Mouse (Mus musculus) hindbrain, embryonic 15.5 days (tissue): Measurements from ENCODE around the gene Chd2. TPM values are rescaled to one million over a fixed set of nuclear protein-coding genes. Genes with fewer than 3 reads are reported as not detected.

Experiments
- ATAC-seq: fragments of 200-750 bp; cut with Nextera tagmentation; 2 replicates; pipeline ENCODE4 v1.8.0; 2017; ENCODE audit warnings: low read depth, moderate number of reproducible peaks, moderate TSS enrichment; ENCODE audit not compliant: low FRiP score
- H3K27ac ChIP-seq: fragments of 300-500 bp; sonication (generic); replicated peaks from 2 replicates; pipeline ENCODE4 v1.5.1; 2015; ENCODE audit warnings: mild to moderate bottlenecking, inconsistent platforms
- H3K27me3 ChIP-seq: fragments of 300-500 bp; sonication (generic); 2 replicates; pipeline ENCODE4 v1.6.1; 2015; ENCODE audit warnings: control low read depth, inconsistent platforms
- H3K36me3 ChIP-seq: fragments of 300-500 bp; sonication (generic); 2 replicates; pipeline ENCODE4 v1.6.1; 2015; ENCODE audit warnings: control low read depth, inconsistent platforms
- H3K4me1 ChIP-seq: fragments of 300-500 bp; sonication (generic); replicated peaks from 2 replicates; pipeline ENCODE4 v1.6.1; 2015; ENCODE audit warnings: control low read depth, inconsistent platforms
- H3K4me2 ChIP-seq: fragments of 300-500 bp; sonication (generic); 2 replicates; pipeline ENCODE4 v1.6.1; 2015; ENCODE audit warnings: moderate library complexity, mild to moderate bottlenecking, inconsistent platforms
- H3K4me3 ChIP-seq: fragments of 300-500 bp; sonication (generic); 2 replicates; pipeline ENCODE4 v1.5.1; 2015; ENCODE audit warnings: mild to moderate bottlenecking, inconsistent platforms
- H3K9ac ChIP-seq: fragments of 300-500 bp; sonication (generic); 2 replicates; pipeline ENCODE4 v1.6.1; 2015; ENCODE audit warnings: inconsistent platforms
- H3K9me3 ChIP-seq: fragments of 300-500 bp; sonication (generic); 2 replicates; pipeline ENCODE4 v1.6.1; 2016; ENCODE audit warnings: control low read depth, inconsistent platforms
- WGBS: fragments of 180-500 bp; shearing (Covaris S2); methylation state at CpG from one replicate; pipeline ENCODE4 v1.1.7; 2015; 5-methylcytosine and 5-hydroxymethylcytosine counted together
- polyA plus RNA-seq: library from polyadenylated mRNA; unstranded; fragments of >200 nt; fragmentation: Nextera tagmentation; extraction: Ambion mirVana; gene quantifications from 2 replicates; pipeline ENCODE4 v1.2.1, GENCODE M21; 2015

Gene Chd2
- polyA plus RNA-seq, 1 experiment from 2014 or later: 34.9 TPM

- 0 out of 2 replicates have a peak overlapping the region, but pooled peaks have one; percentile 19 for H3K27ac ChIP-seq
- ATAC-seq: no peak
- H3K4me1 ChIP-seq: peaks cover 50% of the 10 kb centered on the region
These were observed 139.0 kb downstream of the Chd2 start for GRCm38 (mm10) chr7:73402671-73403070.

GRCm38 (mm10) chr7:73402106-73402505 is 139.5 kb downstream of the Chd2 start:
- 26% methylated on average over 2 of the region's 2 CpGs for WGBS
- Histone ChIP-seq H3K4me3 (no peak overlapping the region), H3K9me3 (no peaks in the 10 kb centered on the region), H3K4me1 (peaks cover 55% of the 10 kb centered on the region), H3K27me3 (no peaks in the 10 kb centered on the region), H3K9ac (no peak overlapping the region), H3K36me3 (no peaks in the 10 kb centered on the region; the same call in 1 of the 2 replicates), H3K27ac (no peak overlapping the region), H3K4me2 (no peak overlapping the region)
- no peak for ATAC-seq

More at GRCm38 (mm10) chr7:73402671-73403070, 139.0 kb downstream of the Chd2 start:
- Histone ChIP-seq H3K9ac (no peak overlapping the region), H3K4me3 (no peak overlapping the region), H3K4me2 (no peak overlapping the region), H3K9me3 (no peaks in the 10 kb centered on the region), H3K36me3 (no peaks in the 10 kb centered on the region; the same call in 1 of the 2 replicates), H3K27me3 (no peaks in the 10 kb centered on the region)
- 77% methylated on average over 1 of the region's 1 CpGs for WGBS

GRCm38 (mm10) chr7:73400051-73400916 is 141.3 kb downstream of the Chd2 start:
- peak overlapping the region; percentile 72 for H3K27ac ChIP-seq
- H3K4me1 ChIP-seq: peaks cover 65% of the 10 kb centered on the region
- 14% methylated on average over 20 of the region's 20 CpGs for WGBS

DNA sequence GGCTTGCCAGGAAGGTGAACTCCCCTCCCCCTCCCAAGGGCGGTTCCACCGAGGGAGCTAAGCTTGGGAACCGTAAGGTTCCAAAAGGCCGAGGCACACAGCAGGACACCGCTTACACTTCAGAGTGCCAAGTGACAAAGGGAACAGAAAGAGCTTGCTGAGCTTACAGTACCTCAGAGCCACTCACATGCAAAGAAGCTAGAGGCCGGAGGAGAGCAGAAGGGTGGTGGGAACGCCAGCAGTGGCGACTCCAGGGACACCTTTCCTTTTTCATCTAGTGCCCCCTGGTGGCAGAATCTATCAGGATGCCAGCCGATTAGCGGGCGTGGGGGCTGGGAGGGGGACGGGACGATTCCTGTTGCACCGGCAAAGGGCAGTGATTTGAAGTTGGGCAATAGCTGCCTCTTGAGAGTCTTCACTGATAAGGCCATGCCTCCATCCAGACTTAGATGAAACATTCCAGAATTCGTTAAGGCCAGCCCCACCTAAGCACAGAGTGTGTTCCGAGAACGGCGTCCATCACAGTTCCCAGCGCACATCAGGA is 142.1 kb downstream of the Chd2 start:
- H3K9me3 ChIP-seq: no peaks in the 10 kb centered on the region
- H3K27ac ChIP-seq: peak overlapping the region; percentile 72
- no peaks in the 10 kb centered on the region for H3K27me3 ChIP-seq
- H3K36me3 ChIP-seq: no peaks in the 10 kb centered on the region
- peak overlapping the region; percentile 32 for H3K4me3 ChIP-seq
- H3K9ac ChIP-seq: peak overlapping the region; percentile 45
- H3K4me2 ChIP-seq: peak overlapping the region; percentile 66
- peak; percentile 50 for ATAC-seq
- peaks cover 60% of the 10 kb centered on the region for H3K4me1 ChIP-seq
- 2% methylated on average over 19 of the region's 19 CpGs for WGBS

More at GRCm38 (mm10) chr7:73400051-73400916, 141.3 kb downstream of the Chd2 start:
- H3K4me2 ChIP-seq: peak overlapping the region; percentile 66
- peak; percentile 64 for ATAC-seq
- peak overlapping the region; percentile 32 for H3K4me3 ChIP-seq
- H3K9me3 ChIP-seq: no peaks in the 10 kb centered on the region
- H3K9ac ChIP-seq: peak overlapping the region; percentile 45
- H3K27me3 ChIP-seq: no peaks in the 10 kb centered on the region
- no peaks in the 10 kb centered on the region for H3K36me3 ChIP-seq

DNA sequence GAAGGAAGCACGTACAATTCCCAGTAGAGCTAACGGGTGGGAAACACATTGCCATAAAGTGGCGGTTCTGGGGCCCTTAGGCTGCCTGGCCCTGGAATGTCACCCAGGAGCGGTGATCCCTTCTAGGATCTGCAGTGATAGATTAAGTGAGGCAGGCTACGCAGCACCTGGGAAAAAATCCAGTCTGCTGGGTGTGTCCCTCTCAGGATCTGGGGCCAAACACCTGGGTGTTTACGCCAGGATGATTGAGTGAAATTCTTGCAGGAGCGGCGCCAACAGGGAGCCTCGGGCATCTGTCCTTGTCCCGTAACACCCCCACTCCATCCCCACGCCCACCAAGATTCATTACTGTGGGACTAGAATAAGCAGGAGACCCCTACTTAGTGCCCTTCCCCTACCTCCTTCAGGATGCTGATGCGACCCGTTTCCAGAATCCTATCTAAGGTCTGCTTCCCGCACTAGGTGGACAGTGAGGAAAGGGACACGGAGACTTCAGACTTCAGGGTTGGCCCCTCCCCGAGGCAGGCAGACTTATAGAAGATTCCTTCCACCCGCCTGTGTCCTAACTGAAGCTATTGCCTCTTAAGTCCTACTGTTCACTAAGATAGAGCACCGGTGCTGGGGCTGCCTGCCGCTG is 142.7 kb downstream of the Chd2 start:
- WGBS: 8% methylated on average over 19 of the region's 19 CpGs

GRCm38 (mm10) chr7:73398319-73398718 is 143.3 kb downstream of the Chd2 start:
- 0 out of 2 replicates have a peak, but pooled peaks have one; percentile 27 for ATAC-seq
- 9% methylated on average over 11 of the region's 11 CpGs for WGBS
- Histone ChIP-seq H3K4me2 (peak overlapping the region; percentile 66), H3K9ac (no peak overlapping the region), H3K36me3 (no peaks in the 10 kb centered on the region), H3K27ac (peak overlapping the region; percentile 72), H3K9me3 (no peaks in the 10 kb centered on the region), H3K4me3 (peak overlapping the region; percentile 32; the same call in 1 of the 2 replicates), H3K27me3 (no peaks in the 10 kb centered on the region), H3K4me1 (peaks cover 70% of the 10 kb centered on the region)

More for the DNA sequence above, 142.7 kb downstream of the Chd2 start:
- Histone ChIP-seq H3K9me3 (no peaks in the 10 kb centered on the region), H3K27ac (peak overlapping the region; percentile 72), H3K4me2 (peak overlapping the region; percentile 66), H3K9ac (peak overlapping the region; percentile 45), H3K4me3 (peak overlapping the region; percentile 32), H3K36me3 (no peaks in the 10 kb centered on the region), H3K27me3 (no peaks in the 10 kb centered on the region), H3K4me1 (peaks cover 64% of the 10 kb centered on the region)
- ATAC-seq: 0 out of 2 replicates have a peak, but pooled peaks have one; percentile 0

GRCm38 (mm10) chr7:73394013-73394409 is 147.6 kb downstream of the Chd2 start:
- no peaks in the 10 kb centered on the region for H3K27me3 ChIP-seq

DNA sequence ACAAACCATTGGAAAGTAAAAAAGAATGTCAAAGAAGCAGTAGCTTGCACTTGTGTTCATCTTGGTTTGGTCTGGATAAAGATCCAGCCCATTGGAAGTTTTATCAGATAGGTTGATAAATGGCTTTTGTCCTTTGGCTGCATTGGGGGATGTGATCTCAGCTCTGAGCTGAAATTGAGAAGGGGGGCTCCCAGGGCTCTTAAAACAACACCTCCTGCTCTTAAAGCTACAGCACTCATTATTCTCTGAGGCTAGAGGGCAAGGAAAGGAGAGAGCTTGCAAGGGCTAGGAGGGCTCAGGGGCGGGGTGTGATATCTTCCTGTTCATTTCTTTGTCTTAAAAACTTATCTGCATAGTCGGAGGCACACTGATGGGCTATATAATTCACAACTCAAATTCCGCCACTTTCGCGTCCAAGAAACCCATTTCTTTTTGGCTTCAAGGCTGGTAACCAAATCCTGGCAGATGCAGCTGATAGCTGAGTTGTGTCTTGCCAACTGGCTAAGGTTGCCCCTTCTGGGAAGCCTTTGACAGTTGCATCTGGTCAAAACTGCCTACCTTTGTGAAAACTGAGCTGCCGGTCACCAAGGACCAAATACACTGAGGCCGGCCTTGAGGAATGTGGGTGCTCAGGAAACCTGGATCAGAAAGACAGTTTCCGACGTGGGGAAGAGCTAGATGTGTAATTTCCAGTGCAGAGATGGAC is 148.2 kb downstream of the Chd2 start:
- peak overlapping the region; percentile 86 for H3K27ac ChIP-seq
- peak overlapping the region; percentile 96 for H3K4me2 ChIP-seq
- peaks cover 74% of the 10 kb centered on the region for H3K4me1 ChIP-seq
- no peaks in the 10 kb centered on the region for H3K9me3 ChIP-seq
- H3K36me3 ChIP-seq: no peaks in the 10 kb centered on the region
- H3K27me3 ChIP-seq: no peaks in the 10 kb centered on the region
- H3K4me3 ChIP-seq: peak overlapping the region; percentile 61
- peak overlapping the region; percentile 65 for H3K9ac ChIP-seq
- ATAC-seq: no peak
- WGBS: 34% methylated on average over 9 of the region's 9 CpGs

More at GRCm38 (mm10) chr7:73394013-73394409, 147.6 kb downstream of the Chd2 start:
- Histone ChIP-seq H3K4me3 (peak overlapping the region; percentile 61), H3K27ac (peak overlapping the region; percentile 86), H3K36me3 (no peaks in the 10 kb centered on the region), H3K9ac (peak overlapping the region; percentile 65), H3K4me1 (peaks cover 79% of the 10 kb centered on the region), H3K9me3 (no peaks in the 10 kb centered on the region), H3K4me2 (peak overlapping the region; percentile 96)
- ATAC-seq: no peak
- 24% methylated on average over 4 of the region's 4 CpGs for WGBS

DNA sequence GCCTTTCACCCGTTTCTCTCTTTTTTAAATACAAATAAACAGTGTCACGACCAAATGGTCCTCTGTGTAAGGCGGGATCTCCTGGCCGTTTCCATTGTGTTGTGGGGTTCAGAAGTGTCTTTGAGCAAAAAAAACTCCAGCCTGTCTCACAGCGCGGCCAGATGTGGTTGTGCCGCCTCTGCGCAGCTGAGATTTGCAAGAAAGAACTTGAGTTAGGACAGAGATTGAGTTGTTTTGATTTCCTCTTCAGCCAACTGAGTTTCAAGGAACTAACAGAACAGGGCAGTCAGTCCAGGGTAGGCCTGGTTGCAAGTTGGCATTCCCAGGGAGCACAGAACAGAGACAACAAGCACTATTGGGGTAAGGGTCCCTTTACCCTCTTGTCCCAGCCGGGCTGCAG is 149.3 kb downstream of the Chd2 start:
- H3K9ac ChIP-seq: peak overlapping the region; percentile 65
- peaks cover 63% of the 10 kb centered on the region for H3K4me1 ChIP-seq
- H3K9me3 ChIP-seq: no peaks in the 10 kb centered on the region
- peak overlapping the region; percentile 61 for H3K4me3 ChIP-seq
- no peak for ATAC-seq
- no peaks in the 10 kb centered on the region for H3K27me3 ChIP-seq
- no peaks in the 10 kb centered on the region for H3K36me3 ChIP-seq
- H3K4me2 ChIP-seq: peak overlapping the region; percentile 96
- 3% methylated on average over 9 of the region's 9 CpGs for WGBS
- H3K27ac ChIP-seq: peak overlapping the region; percentile 86

GRCm38 (mm10) chr7:73391518-73392321 is 149.9 kb downstream of the Chd2 start:
- peak; percentile 25; the same call in 1 of the 2 replicates for ATAC-seq
- 2% methylated on average over 39 of the region's 39 CpGs for WGBS
- Histone ChIP-seq H3K4me2 (peak overlapping the region; percentile 96), H3K9ac (peak overlapping the region; percentile 65), H3K27me3 (no peaks in the 10 kb centered on the region), H3K4me3 (peak overlapping the region; percentile 61), H3K27ac (peak overlapping the region; percentile 86), H3K9me3 (no peaks in the 10 kb centered on the region), H3K36me3 (no peaks in the 10 kb centered on the region), H3K4me1 (peaks cover 63% of the 10 kb centered on the region)
